Mouse (Mus musculus) kidney, embryonic 15.5 days (tissue): ENCODE measurements around the gene Dlg3. TPM values are rescaled to one million over a fixed set of nuclear protein-coding genes. Genes with fewer than 3 reads are reported as not detected.

Experiments
- ATAC-seq: fragments of 200-750 bp; cut with Nextera tagmentation; replicated peaks from 2 replicates; pipeline ENCODE4 v1.8.0; 2017; ENCODE audit warnings: moderate TSS enrichment; ENCODE audit not compliant: low FRiP score
- H3K27ac ChIP-seq: fragments of 300-500 bp; sonication (generic); 2 replicates; pipeline ENCODE4 v1.5.1; 2015; ENCODE audit warnings: mild to moderate bottlenecking, inconsistent platforms
- H3K27me3 ChIP-seq: fragments of 300-500 bp; sonication (generic); 2 replicates; pipeline ENCODE4 v1.6.1; 2015; ENCODE audit warnings: inconsistent platforms
- H3K36me3 ChIP-seq: fragments of 300-500 bp; sonication (generic); 2 replicates; pipeline ENCODE4 v1.6.1; 2015; ENCODE audit warnings: inconsistent platforms
- H3K4me1 ChIP-seq: fragments of 300-500 bp; sonication (generic); 2 replicates; pipeline ENCODE4 v1.6.1; 2015; ENCODE audit warnings: inconsistent platforms
- H3K4me2 ChIP-seq: fragments of 300-500 bp; sonication (generic); 2 replicates; pipeline ENCODE4 v1.6.1; 2015; ENCODE audit warnings: moderate library complexity, mild to moderate bottlenecking, inconsistent platforms
- H3K4me3 ChIP-seq: fragments of 300-500 bp; sonication (generic); replicated peaks from 2 replicates; pipeline ENCODE4 v1.5.1; 2015; ENCODE audit warnings: mild to moderate bottlenecking, inconsistent platforms
- H3K9ac ChIP-seq: fragments of 300-500 bp; sonication (generic); 2 replicates; pipeline ENCODE4 v1.6.1; 2015; ENCODE audit warnings: mild to moderate bottlenecking, inconsistent platforms
- H3K9me3 ChIP-seq: fragments of 300-500 bp; sonication (generic); replicated peaks from 2 replicates; pipeline ENCODE4 v1.6.1; 2016; ENCODE audit warnings: inconsistent platforms
- WGBS: fragments of 180-500 bp; shearing (Covaris S2); methylation state at CpG from one replicate; pipeline ENCODE4 v1.1.7; 2015; ENCODE audit warnings: mixed read lengths; 5-methylcytosine and 5-hydroxymethylcytosine counted together
- polyA plus RNA-seq: library from polyadenylated mRNA; unstranded; fragments of >200 nt; fragmentation: Nextera tagmentation; extraction: Ambion mirVana; gene quantifications from 2 replicates; pipeline ENCODE4 v1.2.1, GENCODE M21; 2015

The Dlg3 gene
- polyA plus RNA-seq, 1 experiment from 2014 or later: 5.0 TPM

- H3K27me3 ChIP-seq: peaks cover 15% of the 10 kb centered on the region
- no peaks in the 10 kb centered on the region for H3K9me3 ChIP-seq
- peak overlapping the region; percentile 50 for H3K4me3 ChIP-seq
- 0 out of 2 replicates have a peak, but pooled peaks cover 4% of the 10 kb centered on the region for H3K4me1 ChIP-seq
- 14% methylated on average over 23 of the region's 23 CpGs for WGBS
- H3K9ac ChIP-seq: peak overlapping the region; percentile 55
- H3K4me2 ChIP-seq: peak overlapping the region; percentile 65
- no peaks in the 10 kb centered on the region for H3K36me3 ChIP-seq
- peak; percentile 50 for ATAC-seq
- 0 out of 2 replicates have a peak overlapping the region, but pooled peaks have one; percentile 54 for H3K27ac ChIP-seq
Observed at GRCm38 (mm10) chrX:100774341-100774811, 6.9 kb downstream of the Dlg3 start.

- no peak for ATAC-seq
- Histone ChIP-seq H3K4me2 (no peak overlapping the region), H3K27ac (no peak overlapping the region), H3K27me3 (0 out of 2 replicates have a peak, but pooled peaks cover 6% of the 10 kb centered on the region), H3K36me3 (no peaks in the 10 kb centered on the region), H3K4me3 (no peak overlapping the region), H3K9ac (no peak overlapping the region), H3K4me1 (0 out of 2 replicates have a peak, but pooled peaks cover 6% of the 10 kb centered on the region), H3K9me3 (no peaks in the 10 kb centered on the region)
- WGBS: 82% methylated on average over 3 of the region's 3 CpGs
Observed at GRCm38 (mm10) chrX:100775405-100775804, 7.9 kb downstream of the Dlg3 start.

DNA sequence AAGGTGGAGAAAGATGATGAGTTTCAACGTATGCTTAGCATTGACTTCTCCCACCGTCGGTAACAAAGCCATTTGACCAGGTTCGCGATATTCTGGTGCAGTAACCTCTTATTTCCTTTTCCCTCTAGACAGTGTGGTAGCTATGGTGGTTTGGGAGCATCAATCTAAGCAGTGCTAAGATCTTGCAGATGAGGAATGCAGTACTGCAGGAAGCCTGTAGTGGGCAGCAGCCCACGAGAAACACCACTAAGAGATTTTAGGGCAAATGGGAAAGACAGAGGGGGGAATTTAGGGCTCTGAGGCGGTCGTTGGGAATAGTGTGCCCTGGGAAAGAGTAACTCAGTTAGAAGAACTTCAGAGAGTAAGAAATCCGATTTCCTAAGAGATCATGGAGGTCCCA lies 9.0 kb downstream of the Dlg3 start:
- Histone ChIP-seq H3K9ac (no peak overlapping the region), H3K27me3 (0 out of 2 replicates have a peak, but pooled peaks cover 6% of the 10 kb centered on the region), H3K36me3 (no peaks in the 10 kb centered on the region), H3K4me1 (0 out of 2 replicates have a peak, but pooled peaks cover 6% of the 10 kb centered on the region), H3K9me3 (no peaks in the 10 kb centered on the region), H3K4me3 (peak overlapping the region; percentile 61), H3K4me2 (peak overlapping the region; percentile 51), H3K27ac (peak overlapping the region; percentile 87)
- peak; percentile 60; the same call in 1 of the 2 replicates for ATAC-seq
- WGBS: 22% methylated on average over 9 of the region's 9 CpGs

DNA sequence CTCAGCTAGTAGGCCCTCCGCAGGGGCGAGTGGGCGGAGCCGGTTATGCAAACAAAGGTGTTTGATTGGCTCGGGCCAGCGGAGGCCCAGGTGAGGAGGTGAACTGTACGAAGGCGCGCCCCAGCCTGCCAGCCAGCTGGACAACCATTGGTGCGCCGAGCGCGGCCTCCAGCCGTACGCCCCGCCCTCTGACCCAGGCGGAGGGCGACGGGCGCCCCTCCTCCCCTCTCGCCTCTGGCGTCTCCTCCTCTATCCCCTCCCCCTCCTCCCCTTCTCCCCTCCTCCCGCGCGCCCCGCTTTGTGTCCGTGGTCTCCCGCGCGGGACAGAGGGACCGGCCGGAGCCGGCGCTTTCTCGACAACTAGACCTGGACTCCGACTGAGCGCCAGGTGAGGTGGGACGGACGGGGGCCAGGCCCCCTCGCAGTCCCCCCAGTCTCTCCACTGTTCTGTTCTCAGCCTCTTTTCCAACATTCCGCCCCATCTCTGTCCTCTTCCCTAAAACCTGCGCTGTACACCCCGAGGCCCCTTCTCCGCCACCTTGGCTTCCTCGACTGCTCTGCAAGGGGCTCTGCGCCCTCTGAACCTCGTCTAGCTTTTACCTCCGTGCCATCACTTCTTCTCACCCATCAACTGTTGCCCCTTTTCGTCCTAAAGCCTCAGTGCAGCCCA lies 9.6 kb downstream of the Dlg3 start:
- Histone ChIP-seq H3K27me3 (0 out of 2 replicates have a peak, but pooled peaks cover 6% of the 10 kb centered on the region), H3K4me2 (peak overlapping the region; percentile 51), H3K4me3 (peak overlapping the region; percentile 61), H3K9ac (peak overlapping the region; percentile 55), H3K27ac (peak overlapping the region; percentile 87), H3K36me3 (no peaks in the 10 kb centered on the region), H3K9me3 (no peaks in the 10 kb centered on the region), H3K4me1 (0 out of 2 replicates have a peak, but pooled peaks cover 6% of the 10 kb centered on the region)
- 19% methylated on average over 39 of the region's 49 CpGs for WGBS
- ATAC-seq: peak; percentile 95

GRCm38 (mm10) chrX:100777655-100778234 lies 10.2 kb downstream of the Dlg3 start:
- Histone ChIP-seq H3K4me3 (peak overlapping the region; percentile 61), H3K9ac (peak overlapping the region; percentile 55), H3K27ac (peak overlapping the region; percentile 87), H3K27me3 (0 out of 2 replicates have a peak, but pooled peaks cover 6% of the 10 kb centered on the region), H3K4me2 (peak overlapping the region; percentile 51), H3K4me1 (0 out of 2 replicates have a peak, but pooled peaks cover 6% of the 10 kb centered on the region), H3K9me3 (no peaks in the 10 kb centered on the region), H3K36me3 (no peaks in the 10 kb centered on the region)
- no peak for ATAC-seq
- WGBS: 22% methylated on average over 10 of the region's 10 CpGs

- H3K36me3 ChIP-seq: no peaks in the 10 kb centered on the region
Observed at GRCm38 (mm10) chrX:100778397-100778796, 10.9 kb downstream of the Dlg3 start.

GRCm38 (mm10) chrX:100789322-100789721 lies 21.8 kb downstream of the Dlg3 start:
- Histone ChIP-seq H3K9me3 (no peaks in the 10 kb centered on the region), H3K4me1 (no peaks in the 10 kb centered on the region), H3K27me3 (peaks cover 2% of the 10 kb centered on the region; the same call in 1 of the 2 replicates), H3K27ac (no peak overlapping the region), H3K4me2 (no peak overlapping the region), H3K9ac (no peak overlapping the region), H3K4me3 (no peak overlapping the region), H3K36me3 (no peaks in the 10 kb centered on the region)
- 73% methylated on average over 4 of the region's 4 CpGs for WGBS
- no peak for ATAC-seq

More at GRCm38 (mm10) chrX:100778397-100778796, 10.9 kb downstream of the Dlg3 start:
- H3K9me3 ChIP-seq: no peaks in the 10 kb centered on the region
- no peak for ATAC-seq
- H3K27me3 ChIP-seq: 0 out of 2 replicates have a peak, but pooled peaks cover 6% of the 10 kb centered on the region
- no peak overlapping the region for H3K27ac ChIP-seq
- H3K9ac ChIP-seq: 0 out of 2 replicates have a peak overlapping the region, but pooled peaks have one; percentile 55
- 34% methylated on average over 5 of the region's 5 CpGs for WGBS
- H3K4me2 ChIP-seq: peak overlapping the region; percentile 51
- H3K4me1 ChIP-seq: 0 out of 2 replicates have a peak, but pooled peaks cover 6% of the 10 kb centered on the region
- peak overlapping the region; percentile 61 for H3K4me3 ChIP-seq

- Histone ChIP-seq H3K9me3 (no peaks in the 10 kb centered on the region), H3K27ac (no peak overlapping the region), H3K4me1 (0 out of 2 replicates have a peak, but pooled peaks cover 7% of the 10 kb centered on the region), H3K4me3 (no peak overlapping the region), H3K4me2 (no peak overlapping the region), H3K27me3 (0 out of 2 replicates have a peak, but pooled peaks cover 23% of the 10 kb centered on the region), H3K9ac (no peak overlapping the region), H3K36me3 (0 out of 2 replicates have a peak, but pooled peaks cover 3% of the 10 kb centered on the region)
- 58% methylated on average over 6 of the region's 6 CpGs for WGBS
- no peak for ATAC-seq
Observed at GRCm38 (mm10) chrX:100796041-100796740, 28.7 kb downstream of the Dlg3 start.

GRCm38 (mm10) chrX:100796741-100797090 lies 29.2 kb downstream of the Dlg3 start:
- ATAC-seq: no peak
- 0 out of 2 replicates have a peak, but pooled peaks cover 7% of the 10 kb centered on the region for H3K4me1 ChIP-seq
- H3K4me2 ChIP-seq: no peak overlapping the region
- no peak overlapping the region for H3K9ac ChIP-seq
- no peak overlapping the region for H3K4me3 ChIP-seq
- no peak overlapping the region for H3K27ac ChIP-seq
- no peaks in the 10 kb centered on the region for H3K9me3 ChIP-seq
- 0 out of 2 replicates have a peak, but pooled peaks cover 28% of the 10 kb centered on the region for H3K27me3 ChIP-seq
- 0 out of 2 replicates have a peak, but pooled peaks cover 3% of the 10 kb centered on the region for H3K36me3 ChIP-seq
- WGBS: 73% methylated on average over 3 of the region's 3 CpGs

GRCm38 (mm10) chrX:100797370-100797769 lies 29.8 kb downstream of the Dlg3 start:
- 0 out of 2 replicates have a peak, but pooled peaks cover 7% of the 10 kb centered on the region for H3K4me1 ChIP-seq
- no peak overlapping the region for H3K27ac ChIP-seq
- H3K4me3 ChIP-seq: no peak overlapping the region
- no peaks in the 10 kb centered on the region for H3K9me3 ChIP-seq
- 0 out of 2 replicates have a peak, but pooled peaks cover 3% of the 10 kb centered on the region for H3K36me3 ChIP-seq
- peaks cover 34% of the 10 kb centered on the region for H3K27me3 ChIP-seq
- ATAC-seq: no peak
- WGBS: 65% methylated on average over 4 of the region's 4 CpGs
- H3K4me2 ChIP-seq: no peak overlapping the region
- no peak overlapping the region for H3K9ac ChIP-seq

DNA sequence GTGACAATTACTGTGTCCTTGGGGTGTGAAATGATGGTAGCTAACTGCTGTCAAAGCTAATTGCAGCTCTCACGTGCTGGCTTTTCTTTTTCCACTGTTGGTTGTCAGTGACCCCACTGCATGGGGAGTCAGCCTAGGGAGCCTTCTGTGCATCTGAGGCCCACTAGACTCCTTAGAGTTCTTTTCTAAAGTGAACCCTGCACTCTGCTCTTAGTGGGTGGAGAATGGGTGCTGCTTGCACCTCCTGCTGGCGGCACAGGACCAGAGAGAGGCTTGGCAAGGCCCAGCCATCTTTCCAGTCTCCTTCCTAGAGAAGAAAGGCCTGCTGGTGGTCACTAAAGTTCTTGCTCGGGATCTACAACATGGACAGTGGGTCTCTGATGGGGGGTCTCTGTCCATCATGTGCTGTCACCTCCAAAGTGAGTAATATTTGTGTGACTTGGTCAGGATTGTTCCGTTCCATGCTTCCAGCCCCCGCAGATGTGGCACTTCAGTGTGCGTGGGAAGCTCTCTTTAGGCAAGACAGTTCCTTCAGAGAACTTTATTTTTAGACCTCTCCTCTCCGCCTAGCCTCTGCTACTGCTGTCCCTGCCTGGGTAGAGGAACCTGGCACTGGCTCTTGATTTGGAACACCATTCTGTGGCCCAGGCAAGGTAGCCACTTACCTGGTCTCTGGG lies 30.5 kb downstream of the Dlg3 start:
- H3K27ac ChIP-seq: no peak overlapping the region
- H3K4me2 ChIP-seq: no peak overlapping the region
- H3K36me3 ChIP-seq: 0 out of 2 replicates have a peak, but pooled peaks cover 3% of the 10 kb centered on the region
- no peak overlapping the region for H3K9ac ChIP-seq
- no peaks in the 10 kb centered on the region for H3K9me3 ChIP-seq
- 68% methylated on average over 7 of the region's 7 CpGs for WGBS
- 0 out of 2 replicates have a peak, but pooled peaks cover 7% of the 10 kb centered on the region for H3K4me1 ChIP-seq
- H3K4me3 ChIP-seq: no peak overlapping the region
- no peak for ATAC-seq
- peaks cover 36% of the 10 kb centered on the region for H3K27me3 ChIP-seq
